Mouse (Mus musculus) liver, embryonic 14.5 days (tissue): Measurements from ENCODE around the gene Proca1.

ENCODE experiments used
- CTCF ChIP-seq: IDR thresholded peaks from 2 replicates; pipeline ENCODE4 v1.5.1; 2016; ENCODE audit warnings: antibody characterized with exemption, low read depth, control low read depth
- EP300 ChIP-seq: IDR thresholded peaks from 2 replicates; pipeline ENCODE4 v1.6.1; 2016; ENCODE audit warnings: antibody characterized with exemption, low read depth

- TF ChIP-seq EP300 (no peak), CTCF (no peak)
These were observed 47.1 kb downstream of the Proca1 start for GRCm38 (mm10) chr11:78240193-78240857.
